Mouse (Mus musculus): ENCODE data around the gene Osbp. TPM values are rescaled to one million over a fixed set of nuclear protein-coding genes. Genes with fewer than 3 reads are reported as not detected.

Osbp gene
- polyA plus RNA-seq, 1 experiment from 2014 or later = 7.6 TPM

DNA sequence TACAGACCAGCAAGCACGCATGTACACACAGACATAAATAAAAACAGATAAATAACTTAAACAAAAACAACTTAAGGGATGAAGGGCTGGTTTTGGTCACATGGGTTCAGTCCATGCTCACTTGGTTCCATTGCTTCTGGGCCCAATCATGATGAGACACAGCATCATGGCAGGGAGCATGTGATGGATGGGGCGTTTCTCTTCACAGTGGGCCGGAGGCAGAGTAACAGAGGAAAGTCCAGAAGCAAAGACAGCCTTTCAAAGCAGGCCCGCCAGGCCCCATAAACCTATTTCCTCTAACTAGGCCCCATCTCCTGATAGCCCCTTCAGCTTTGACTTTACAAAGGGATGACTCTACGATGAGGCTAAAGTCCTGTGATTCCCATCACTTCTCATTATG, 9.1 kb upstream of the Osbp start:
- no peaks in the 10 kb centered on the region for H3K27me3 ChIP-seq (ENCODE audit: control insufficient read depth, insufficient read depth, low read length)
- WGBS = 48% methylated on average over 5 of the region's 5 CpGs
- H3K4me2 ChIP-seq (ENCODE audit: low read depth, low read length) = no peak overlapping the region
- no peaks in the 10 kb centered on the region for H3K36me3 ChIP-seq (ENCODE audit: control insufficient read depth, insufficient read depth, low read length)
- no peak overlapping the region for H3K4me3 ChIP-seq (ENCODE audit: low read depth, low read length)
- no peak for ATAC-seq (ENCODE audit: low read depth)
- H3K9ac ChIP-seq (replicated peaks; ENCODE audit: low read depth, low read length) = no peak overlapping the region
- H3K4me1 ChIP-seq (ENCODE audit: control insufficient read depth, insufficient read depth, low read length) = no peaks in the 10 kb centered on the region
- no peaks in the 10 kb centered on the region for H3K9me3 ChIP-seq (ENCODE audit: control insufficient read depth, low read length)
- no peak overlapping the region for H3K27ac ChIP-seq (ENCODE audit: low read depth, low read length)

DNA sequence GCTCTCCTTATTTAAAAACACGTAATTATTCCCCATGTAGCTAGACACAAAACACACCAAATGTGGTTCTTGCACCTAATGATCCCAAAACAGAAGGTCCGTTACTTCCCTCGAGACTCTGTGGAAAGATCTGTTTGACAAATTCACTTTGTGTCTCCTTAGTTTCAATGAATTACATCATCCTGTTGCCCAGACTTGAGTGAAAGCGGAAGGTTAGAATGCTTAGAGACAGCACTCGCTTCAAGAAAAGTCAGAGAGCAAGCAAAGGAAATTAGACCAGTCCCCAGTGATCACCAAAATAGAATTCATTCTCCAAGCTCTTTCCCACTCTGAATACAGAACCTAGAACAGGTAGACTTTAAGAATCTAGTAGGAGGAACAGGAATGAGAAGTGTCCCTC, 8.3 kb upstream of the Osbp start:
- Histone ChIP-seq H3K9me3 (ENCODE audit: control insufficient read depth, low read length) (no peaks in the 10 kb centered on the region), H3K27me3 (ENCODE audit: control insufficient read depth, insufficient read depth, low read length) (no peaks in the 10 kb centered on the region), H3K4me1 (ENCODE audit: control insufficient read depth, insufficient read depth, low read length) (no peaks in the 10 kb centered on the region), H3K4me2 (ENCODE audit: low read depth, low read length) (no peak overlapping the region), H3K4me3 (ENCODE audit: low read depth, low read length) (no peak overlapping the region), H3K36me3 (ENCODE audit: control insufficient read depth, insufficient read depth, low read length) (no peaks in the 10 kb centered on the region), H3K9ac (replicated peaks; ENCODE audit: low read depth, low read length) (no peak overlapping the region), H3K27ac (ENCODE audit: low read depth, low read length) (no peak overlapping the region)
- ATAC-seq (ENCODE audit: low read depth) = no peak
- 94% methylated on average over 5 of the region's 5 CpGs for WGBS

DNA sequence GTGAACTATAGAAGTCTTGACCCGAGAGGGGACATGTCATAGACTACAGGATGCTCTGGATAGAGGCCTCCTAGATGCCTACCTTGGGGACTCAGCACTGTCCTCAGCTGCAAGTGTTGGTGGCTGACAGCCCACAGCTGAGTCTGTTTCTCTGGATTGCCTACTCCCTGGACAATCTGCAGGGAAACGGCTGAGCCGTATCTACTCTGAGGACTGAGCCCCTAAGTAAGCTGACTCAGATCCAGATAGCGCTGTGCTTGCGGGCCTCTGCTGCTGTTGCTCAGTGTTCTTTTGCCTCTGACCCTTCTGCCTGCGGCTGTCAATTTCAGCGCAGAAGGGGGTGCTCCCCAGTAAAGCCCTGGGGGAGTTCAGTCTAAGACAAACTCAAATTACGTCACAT, 7.9 kb upstream of the Osbp start:
- ATAC-seq (ENCODE audit: low read depth) = no peak
- no peaks in the 10 kb centered on the region for H3K36me3 ChIP-seq (ENCODE audit: control insufficient read depth, insufficient read depth, low read length)
- no peak overlapping the region for H3K9ac ChIP-seq (replicated peaks; ENCODE audit: low read depth, low read length)

DNA sequence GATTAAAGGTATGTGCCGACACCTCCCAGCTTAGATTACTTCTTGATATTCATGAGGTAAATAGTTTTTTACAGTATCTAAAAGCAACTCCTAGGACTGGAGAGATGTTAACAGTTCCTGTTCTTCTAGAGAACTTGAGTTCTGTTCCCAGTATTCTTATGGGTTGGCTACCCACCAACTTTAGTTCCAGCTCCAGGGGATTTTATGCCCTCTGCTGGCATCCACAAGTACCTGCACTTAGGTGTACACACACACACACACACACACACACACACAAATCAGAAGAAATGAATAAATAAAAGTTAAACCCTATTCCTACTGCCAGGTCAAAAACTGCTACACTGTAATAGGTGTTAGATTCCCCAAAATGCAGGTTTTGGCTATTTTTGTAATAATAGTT, 1.5 kb upstream of the Osbp start:
- peak overlapping the region; percentile 40 for H3K4me3 ChIP-seq (ENCODE audit: low read depth, low read length)
- peak overlapping the region; percentile 53 for H3K4me2 ChIP-seq (ENCODE audit: low read depth, low read length)
- peaks cover 19% of the 10 kb centered on the region for H3K4me1 ChIP-seq (ENCODE audit: control insufficient read depth, insufficient read depth, low read length)
- H3K27me3 ChIP-seq (ENCODE audit: control insufficient read depth, insufficient read depth, low read length) = no peaks in the 10 kb centered on the region
- peak overlapping the region; percentile 83; the same call in 1 of the 2 replicates for H3K27ac ChIP-seq (ENCODE audit: low read depth, low read length)
- no peak overlapping the region; the same call in 1 of the 2 replicates for H3K9ac ChIP-seq (replicated peaks; ENCODE audit: low read depth, low read length)
- ATAC-seq (ENCODE audit: low read depth) = no peak
- WGBS = 100% methylated on average over 1 of the region's 1 CpGs
- H3K9me3 ChIP-seq (ENCODE audit: control insufficient read depth, low read length) = no peaks in the 10 kb centered on the region
- H3K36me3 ChIP-seq (ENCODE audit: control insufficient read depth, insufficient read depth, low read length) = no peaks in the 10 kb centered on the region; the same call in 1 of the 2 replicates

More for the DNA sequence above, 7.9 kb upstream of the Osbp start:
- H3K27me3 ChIP-seq (ENCODE audit: control insufficient read depth, insufficient read depth, low read length) = no peaks in the 10 kb centered on the region
- H3K4me1 ChIP-seq (ENCODE audit: control insufficient read depth, insufficient read depth, low read length) = no peaks in the 10 kb centered on the region
- WGBS = 85% methylated on average over 8 of the region's 8 CpGs
- H3K27ac ChIP-seq (ENCODE audit: low read depth, low read length) = no peak overlapping the region
- H3K4me3 ChIP-seq (ENCODE audit: low read depth, low read length) = no peak overlapping the region
- H3K4me2 ChIP-seq (ENCODE audit: low read depth, low read length) = no peak overlapping the region
- H3K9me3 ChIP-seq (ENCODE audit: control insufficient read depth, low read length) = no peaks in the 10 kb centered on the region

DNA sequence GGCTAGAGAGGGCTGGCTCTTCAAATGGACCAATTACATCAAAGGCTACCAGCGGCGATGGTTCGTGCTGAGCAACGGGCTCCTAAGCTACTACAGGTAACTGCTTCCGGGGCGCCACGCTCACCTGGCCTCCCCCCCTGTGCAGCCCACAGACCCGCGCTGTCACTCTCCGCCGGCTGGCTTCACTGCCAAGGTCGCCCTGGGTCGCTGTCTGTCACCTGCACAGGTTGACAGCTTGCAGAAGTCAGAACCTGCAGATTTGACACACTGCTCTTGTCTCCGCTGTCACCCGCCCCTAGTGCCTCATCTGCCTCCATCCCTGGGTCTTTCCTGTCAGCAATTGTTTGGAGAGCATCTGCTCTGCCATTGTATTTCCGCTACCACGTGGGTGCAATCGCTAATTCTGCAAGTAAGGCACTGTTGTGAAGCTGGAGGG, 478 bp downstream of the Osbp start:
- H3K4me1 ChIP-seq (ENCODE audit: control insufficient read depth, insufficient read depth, low read length) = peaks cover 19% of the 10 kb centered on the region
- H3K27ac ChIP-seq (ENCODE audit: low read depth, low read length) = peak overlapping the region; percentile 79
- H3K27me3 ChIP-seq (ENCODE audit: control insufficient read depth, insufficient read depth, low read length) = no peaks in the 10 kb centered on the region
- no peaks in the 10 kb centered on the region for H3K9me3 ChIP-seq (ENCODE audit: control insufficient read depth, low read length)
- WGBS = 0% methylated on average over 16 of the region's 18 CpGs
- H3K36me3 ChIP-seq (ENCODE audit: control insufficient read depth, insufficient read depth, low read length) = peaks cover 4% of the 10 kb centered on the region; the same call in 1 of the 2 replicates
- peak; percentile 2; the same call in 1 of the 2 replicates for ATAC-seq (ENCODE audit: low read depth)
- peak overlapping the region; percentile 76 for H3K4me3 ChIP-seq (ENCODE audit: low read depth, low read length)
- peak overlapping the region; percentile 95 for H3K9ac ChIP-seq (replicated peaks; ENCODE audit: low read depth, low read length)
- peak overlapping the region; percentile 92 for H3K4me2 ChIP-seq (ENCODE audit: low read depth, low read length)

DNA sequence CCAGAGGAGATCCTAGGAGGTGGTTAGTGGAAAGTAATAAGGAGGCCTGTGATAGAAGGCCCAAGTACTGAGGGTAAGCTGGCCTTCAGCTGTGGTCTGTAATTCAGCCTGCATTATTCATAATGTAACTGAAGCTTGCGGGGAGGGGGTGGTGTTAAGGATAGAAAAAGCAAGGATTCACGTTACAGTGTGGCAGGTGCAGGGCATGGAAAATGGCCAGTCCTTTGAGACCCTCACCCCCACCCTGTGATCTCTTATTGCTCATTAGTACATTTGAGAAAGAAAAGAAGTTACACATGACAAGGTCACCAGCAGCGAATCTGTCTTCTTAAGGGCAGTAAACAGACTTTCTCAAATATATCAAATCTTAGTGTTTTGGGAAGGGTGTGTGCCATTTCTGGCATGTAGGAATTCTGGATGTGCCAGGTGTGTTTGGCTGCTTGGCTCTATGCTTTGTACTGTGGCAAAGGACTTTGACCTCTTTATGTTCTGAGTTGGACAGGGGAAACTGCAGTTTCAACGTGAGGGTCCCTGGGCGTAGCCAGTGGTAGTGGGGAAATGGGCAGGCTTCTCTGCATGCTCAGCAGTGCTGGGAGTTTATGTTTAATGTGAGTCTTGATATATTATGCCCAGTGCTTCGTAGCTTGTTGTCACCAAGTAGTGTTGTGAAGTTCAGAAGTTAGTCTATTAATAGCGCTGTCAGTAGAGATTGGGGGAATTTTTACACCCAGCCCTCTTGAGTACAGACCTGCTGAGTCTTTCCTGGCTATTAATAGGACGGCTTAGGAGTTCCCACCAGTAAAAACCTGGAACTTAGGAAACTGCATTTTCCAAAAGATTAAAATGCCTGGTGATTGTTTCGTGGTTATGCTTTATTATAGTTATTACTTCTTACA, 3.7 kb downstream of the Osbp start:
- no peak for ATAC-seq (ENCODE audit: low read depth)
- WGBS = 77% methylated on average over 9 of the region's 9 CpGs

DNA sequence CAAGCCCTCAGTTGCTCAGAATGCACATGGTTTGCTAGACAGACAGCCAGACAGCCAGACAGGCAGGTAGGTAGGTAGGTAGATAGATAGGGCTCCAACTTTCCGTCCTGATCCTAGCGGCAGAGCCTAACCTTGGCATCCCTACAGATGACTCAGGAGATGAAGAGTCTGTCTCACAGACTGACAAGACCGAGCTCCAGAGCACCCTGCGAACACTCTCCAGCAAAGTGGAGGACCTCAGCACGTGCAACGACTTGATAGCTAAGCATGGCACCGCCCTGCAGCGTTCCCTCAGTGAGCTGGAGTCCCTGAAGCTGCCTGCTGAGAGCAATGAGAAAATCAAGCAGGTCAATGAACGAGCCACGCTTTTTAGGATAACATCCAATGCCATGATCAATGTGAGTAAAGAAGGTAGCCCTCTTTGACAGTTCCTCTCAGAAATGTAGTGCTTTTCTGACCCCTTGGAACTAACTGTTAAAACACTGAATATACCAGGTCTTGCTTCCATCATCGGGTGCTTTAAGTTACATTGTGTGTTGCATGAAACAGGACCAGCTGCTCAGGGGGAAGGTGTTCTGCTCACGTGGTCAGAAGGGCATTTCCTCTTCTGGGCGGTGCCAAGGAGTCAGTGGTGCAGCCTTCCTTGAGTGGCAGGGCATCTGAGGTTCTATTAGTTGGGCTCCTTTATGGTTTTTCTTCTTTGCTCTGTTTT, 7.9 kb downstream of the Osbp start:
- H3K27ac ChIP-seq (ENCODE audit: low read depth, low read length) = no peak overlapping the region
- 94% methylated on average over 13 of the region's 13 CpGs for WGBS
- no peak for ATAC-seq (ENCODE audit: low read depth)
- peaks cover 65% of the 10 kb centered on the region for H3K36me3 ChIP-seq (ENCODE audit: control insufficient read depth, insufficient read depth, low read length)
- H3K4me3 ChIP-seq (ENCODE audit: low read depth, low read length) = no peak overlapping the region
- peaks cover 5% of the 10 kb centered on the region; the same call in 1 of the 2 replicates for H3K4me1 ChIP-seq (ENCODE audit: control insufficient read depth, insufficient read depth, low read length)
- no peak overlapping the region for H3K4me2 ChIP-seq (ENCODE audit: low read depth, low read length)
- no peaks in the 10 kb centered on the region for H3K9me3 ChIP-seq (ENCODE audit: control insufficient read depth, low read length)
- no peaks in the 10 kb centered on the region for H3K27me3 ChIP-seq (ENCODE audit: control insufficient read depth, insufficient read depth, low read length)
- H3K9ac ChIP-seq (replicated peaks; ENCODE audit: low read depth, low read length) = no peak overlapping the region

More for the DNA sequence above, 3.7 kb downstream of the Osbp start:
- no peaks in the 10 kb centered on the region for H3K9me3 ChIP-seq (ENCODE audit: control insufficient read depth, low read length)
- no peak overlapping the region for H3K9ac ChIP-seq (replicated peaks; ENCODE audit: low read depth, low read length)
- no peak overlapping the region for H3K27ac ChIP-seq (ENCODE audit: low read depth, low read length)
- H3K36me3 ChIP-seq (ENCODE audit: control insufficient read depth, insufficient read depth, low read length) = peaks cover 35% of the 10 kb centered on the region
- H3K27me3 ChIP-seq (ENCODE audit: control insufficient read depth, insufficient read depth, low read length) = no peaks in the 10 kb centered on the region
- no peak overlapping the region for H3K4me2 ChIP-seq (ENCODE audit: low read depth, low read length)
- no peak overlapping the region for H3K4me3 ChIP-seq (ENCODE audit: low read depth, low read length)
- peaks cover 19% of the 10 kb centered on the region for H3K4me1 ChIP-seq (ENCODE audit: control insufficient read depth, insufficient read depth, low read length)

DNA sequence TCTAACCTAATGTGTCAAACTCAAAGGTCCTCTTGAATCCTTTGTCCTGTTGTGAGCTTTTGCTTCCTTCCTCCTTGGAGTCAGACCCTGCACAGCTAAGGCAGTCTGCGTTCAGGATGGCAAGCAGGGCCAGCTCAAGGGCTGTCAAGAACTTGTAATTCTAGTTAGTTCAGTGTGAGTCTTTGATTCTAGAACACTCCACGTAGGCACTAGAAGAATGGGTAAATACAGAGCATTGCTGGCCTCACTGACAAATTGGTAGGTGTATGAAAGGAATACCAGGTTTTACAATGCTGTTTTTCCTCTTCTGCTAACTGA, 8.4 kb downstream of the Osbp start:
- no peaks in the 10 kb centered on the region for H3K9me3 ChIP-seq (ENCODE audit: control insufficient read depth, low read length)
- no peak for ATAC-seq (ENCODE audit: low read depth)
- no peaks in the 10 kb centered on the region for H3K27me3 ChIP-seq (ENCODE audit: control insufficient read depth, insufficient read depth, low read length)
- H3K4me1 ChIP-seq (ENCODE audit: control insufficient read depth, insufficient read depth, low read length) = no peaks in the 10 kb centered on the region
- no peak overlapping the region for H3K9ac ChIP-seq (replicated peaks; ENCODE audit: low read depth, low read length)
- no peak overlapping the region for H3K4me2 ChIP-seq (ENCODE audit: low read depth, low read length)
- peaks cover 70% of the 10 kb centered on the region for H3K36me3 ChIP-seq (ENCODE audit: control insufficient read depth, insufficient read depth, low read length)
- H3K27ac ChIP-seq (ENCODE audit: low read depth, low read length) = no peak overlapping the region
- no peak overlapping the region for H3K4me3 ChIP-seq (ENCODE audit: low read depth, low read length)
- 93% methylated on average over 2 of the region's 2 CpGs for WGBS

DNA sequence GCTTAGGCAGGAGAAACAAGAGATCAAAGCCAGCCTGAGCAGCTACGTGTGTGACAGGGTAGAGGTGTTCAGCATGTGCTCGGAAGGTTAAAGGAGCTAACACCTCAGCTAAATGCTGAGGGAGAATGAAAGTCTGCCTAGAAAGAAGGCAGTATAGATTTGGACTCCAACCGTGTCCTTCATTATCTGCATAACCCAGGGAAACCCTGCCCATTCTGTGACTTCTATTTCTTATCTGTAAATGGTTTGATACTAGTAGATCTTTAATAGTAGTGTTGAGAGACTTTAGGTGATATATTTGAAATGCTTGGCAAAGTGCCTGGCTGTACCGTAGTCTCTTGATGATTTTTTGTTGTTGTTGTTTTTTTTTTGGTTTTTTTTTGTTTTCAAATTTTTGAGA, 9.9 kb downstream of the Osbp start:
- H3K9me3 ChIP-seq (ENCODE audit: control insufficient read depth, low read length) = no peaks in the 10 kb centered on the region
- 92% methylated on average over 4 of the region's 4 CpGs for WGBS
- H3K36me3 ChIP-seq (ENCODE audit: control insufficient read depth, insufficient read depth, low read length) = peaks cover 83% of the 10 kb centered on the region
- H3K4me3 ChIP-seq (ENCODE audit: low read depth, low read length) = no peak overlapping the region
- no peaks in the 10 kb centered on the region for H3K27me3 ChIP-seq (ENCODE audit: control insufficient read depth, insufficient read depth, low read length)
- no peak overlapping the region for H3K4me2 ChIP-seq (ENCODE audit: low read depth, low read length)
- H3K27ac ChIP-seq (ENCODE audit: low read depth, low read length) = no peak overlapping the region
- H3K9ac ChIP-seq (replicated peaks; ENCODE audit: low read depth, low read length) = no peak overlapping the region
- no peak for ATAC-seq (ENCODE audit: low read depth)
- no peaks in the 10 kb centered on the region for H3K4me1 ChIP-seq (ENCODE audit: control insufficient read depth, insufficient read depth, low read length)
